Mouse (Mus musculus) gastrocnemius, postnatal 14 days (tissue): ENCODE results near the gene Ccser1. TPM values are rescaled to one million over a fixed set of nuclear protein-coding genes. Genes with fewer than 3 reads are reported as not detected.

ENCODE experiments used
- DNase-seq: peaks from one replicate; pipeline ENCODE4 v3.0.0; 2021; ENCODE audit warnings: mixed read lengths
- intact Hi-C: fragments of 180-260 bp; cut with DNase I; formaldehyde crosslinking; loops from one replicate; pipeline ENCODE4 v1.15.1; 2025; ENCODE audit warnings: low total_unique reads
- total RNA-seq, 2 experiments: library from RNA; stranded (reverse); gene quantifications; 2 replicates each; pipeline ENCODE4 v1.2.3; 2021

Gene Ccser1
- total RNA-seq, 2 experiments from 2014 or later: 2.0 to 4.0 TPM

DNA sequence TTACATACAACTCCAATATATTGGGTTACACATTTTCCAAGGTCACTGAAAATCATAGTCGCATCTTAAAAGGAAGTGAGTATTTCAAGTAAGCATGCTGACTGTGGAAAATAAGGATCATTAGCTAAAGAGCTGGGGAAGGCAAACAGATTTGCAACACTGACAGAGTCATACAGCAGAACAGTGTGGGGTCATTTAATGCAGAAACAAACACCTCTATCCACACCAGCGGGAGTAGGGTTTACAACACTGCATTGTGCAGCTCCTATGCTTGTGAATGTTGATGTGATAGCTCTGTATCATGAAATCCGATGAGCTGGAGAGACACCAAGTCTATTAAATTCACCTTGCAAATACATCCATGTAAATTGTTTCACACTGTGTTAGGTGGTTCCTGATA lies 202.9 kb downstream of the Ccser1 start:
- no peak for DNase-seq
- intact Hi-C loops: no loop called here

DNA sequence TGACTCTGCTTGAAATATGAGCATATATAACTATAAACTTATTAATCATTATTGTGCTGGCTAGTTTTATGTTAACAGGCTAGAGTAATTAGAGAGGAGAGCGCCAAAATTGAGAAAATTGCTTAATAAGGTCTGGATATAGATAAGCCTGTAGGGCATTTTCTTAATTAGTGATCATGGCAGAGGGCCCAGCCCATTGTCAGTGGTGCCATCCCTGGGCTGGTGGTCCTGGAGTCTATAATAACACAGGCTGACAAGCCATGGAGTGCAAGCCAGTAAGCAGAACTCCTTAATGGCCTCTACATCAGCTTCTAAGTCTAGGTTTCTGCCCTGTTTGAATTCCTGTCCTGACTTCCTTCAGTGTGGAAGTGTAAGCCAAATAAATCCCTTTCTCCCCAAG lies 206.9 kb downstream of the Ccser1 start:
- intact Hi-C loops: no loop called here
- DNase-seq: no peak

DNA sequence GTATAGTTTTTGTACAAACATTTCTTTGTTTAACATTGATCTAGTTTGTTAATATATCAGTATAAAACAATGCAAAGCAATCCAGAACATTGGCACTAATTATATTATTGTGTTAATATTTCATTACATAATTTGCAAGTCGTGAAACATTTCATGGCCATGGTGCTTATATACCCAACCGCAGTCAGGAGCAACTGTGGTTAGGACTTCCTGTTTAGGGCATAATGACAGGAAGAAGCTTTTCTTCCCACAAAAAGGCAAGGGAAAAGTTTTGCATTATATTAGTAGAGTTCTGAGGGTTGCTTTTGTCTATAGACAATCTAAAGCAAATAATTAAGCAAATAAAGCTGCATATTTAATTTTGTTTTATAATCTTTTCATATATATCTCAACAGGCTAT lies 247.4 kb downstream of the Ccser1 start:
- intact Hi-C loops: no loop called here
- no peak for DNase-seq

DNA sequence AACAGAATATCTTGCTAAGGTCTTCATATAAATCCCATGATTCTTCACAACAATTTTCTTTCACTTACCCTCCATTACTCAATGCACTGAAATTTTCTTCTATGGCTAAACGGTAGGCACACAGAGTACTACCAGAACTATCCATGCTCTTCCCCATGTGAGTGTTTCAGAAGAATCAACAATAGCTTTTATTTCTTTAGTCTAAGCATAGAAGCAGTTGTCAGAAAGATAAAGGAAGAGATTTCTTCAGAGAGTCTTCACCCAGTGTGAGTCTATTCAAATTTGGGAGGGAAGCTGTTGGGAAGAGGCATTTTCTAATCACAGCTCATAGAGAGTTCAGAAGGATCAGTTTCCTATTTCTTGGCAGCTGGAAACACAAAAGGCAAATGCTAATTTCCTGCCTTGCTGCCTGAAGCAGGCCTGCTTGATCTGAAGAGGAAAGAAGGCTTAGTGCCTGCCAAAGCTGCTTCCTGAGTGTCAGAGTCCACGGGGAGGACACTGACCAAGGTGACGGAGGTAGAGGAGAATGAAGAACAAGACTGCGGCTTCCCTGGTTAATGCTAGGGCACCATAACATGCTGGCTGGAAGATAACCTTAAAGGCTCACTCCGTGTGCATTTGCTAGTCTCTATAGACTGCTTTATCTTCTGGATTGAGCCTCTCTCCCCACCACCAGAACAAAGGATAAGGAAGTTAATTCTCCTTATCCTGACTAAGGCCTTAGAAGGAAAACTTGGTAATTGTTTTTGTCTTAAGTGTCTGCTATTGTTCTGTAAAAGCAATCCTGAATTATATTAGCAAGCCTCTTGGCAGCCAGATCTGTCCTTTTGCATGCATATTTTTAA lies 251.0 kb downstream of the Ccser1 start:
- intact Hi-C loops: no loop called here
- no peak for DNase-seq

DNA sequence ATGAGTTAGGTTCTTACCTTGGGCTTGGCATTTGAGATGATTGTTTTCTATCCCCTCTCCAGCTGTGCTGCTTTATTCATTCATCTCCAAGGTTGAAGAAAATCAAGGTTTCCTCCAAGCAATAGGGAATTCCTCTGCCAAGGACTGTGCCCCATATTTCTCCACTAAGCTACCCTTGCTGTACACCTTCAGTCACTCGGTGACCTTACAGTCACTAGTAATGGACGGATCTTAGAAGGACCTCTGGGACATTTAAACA lies 251.5 kb downstream of the Ccser1 start:
- no peak for DNase-seq
- intact Hi-C loops: no loop called here

DNA sequence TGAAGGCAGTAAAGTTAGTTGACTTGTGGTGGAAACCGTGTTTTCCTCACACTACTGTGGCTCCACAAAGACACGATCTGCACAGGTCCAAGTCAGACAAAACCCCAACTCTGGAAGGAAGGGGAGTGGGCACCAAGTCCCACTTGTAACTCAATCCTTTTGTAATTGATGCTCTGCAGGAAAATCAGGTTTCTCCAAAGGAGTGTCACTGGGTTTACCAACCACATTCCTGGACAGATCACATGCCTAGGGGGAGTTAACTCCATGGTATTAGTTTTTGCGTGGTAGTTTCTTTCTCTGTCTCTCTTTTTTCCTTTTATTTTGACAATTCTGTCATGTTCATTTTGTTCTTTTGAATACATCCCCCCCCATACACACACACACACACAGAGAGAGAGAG lies 252.0 kb downstream of the Ccser1 start:
- DNase-seq: no peak
- intact Hi-C loops: no loop called here

DNA sequence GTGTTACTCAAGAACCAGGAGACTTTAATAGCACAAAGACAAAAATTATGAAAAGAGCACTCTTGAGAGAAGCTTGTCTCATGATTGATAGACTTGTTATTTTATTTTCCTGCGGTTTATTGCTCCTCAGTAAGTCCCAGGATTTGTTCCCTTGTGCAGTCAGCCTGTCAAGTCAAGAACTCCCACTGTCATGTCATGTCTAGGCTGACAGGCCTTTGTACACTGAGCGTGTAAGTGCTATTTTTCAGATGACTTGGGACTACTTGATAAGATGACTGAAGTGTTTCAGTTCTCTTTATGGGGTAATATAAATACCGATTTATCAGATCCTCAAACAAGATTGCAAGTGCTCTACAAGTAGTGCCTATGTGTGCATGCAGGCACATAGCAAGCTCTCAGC lies 252.6 kb downstream of the Ccser1 start:
- no peak for DNase-seq

DNA sequence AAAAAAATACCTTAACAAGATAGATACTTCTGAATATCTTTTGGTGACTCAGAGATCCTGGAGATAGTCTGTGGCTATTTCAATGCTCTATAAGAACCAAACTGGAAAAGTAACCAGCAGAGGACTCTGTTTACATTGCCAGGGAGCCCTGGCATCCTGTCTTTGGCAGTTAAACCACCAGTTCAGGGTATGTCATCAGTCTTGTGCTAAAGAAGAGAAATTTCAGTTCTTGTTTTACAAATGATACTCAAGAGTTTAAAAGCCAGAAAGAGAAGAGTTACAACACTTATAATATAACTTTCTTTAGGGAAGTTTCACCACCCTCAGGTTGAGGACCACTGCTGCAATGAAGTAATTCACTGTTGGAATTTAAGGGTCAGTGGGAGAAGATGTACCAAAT lies 258.0 kb downstream of the Ccser1 start:
- no peak for DNase-seq
- intact Hi-C loops: no loop called here

More for the DNA sequence above, 252.6 kb downstream of the Ccser1 start:
- intact Hi-C loops: no loop called here

DNA sequence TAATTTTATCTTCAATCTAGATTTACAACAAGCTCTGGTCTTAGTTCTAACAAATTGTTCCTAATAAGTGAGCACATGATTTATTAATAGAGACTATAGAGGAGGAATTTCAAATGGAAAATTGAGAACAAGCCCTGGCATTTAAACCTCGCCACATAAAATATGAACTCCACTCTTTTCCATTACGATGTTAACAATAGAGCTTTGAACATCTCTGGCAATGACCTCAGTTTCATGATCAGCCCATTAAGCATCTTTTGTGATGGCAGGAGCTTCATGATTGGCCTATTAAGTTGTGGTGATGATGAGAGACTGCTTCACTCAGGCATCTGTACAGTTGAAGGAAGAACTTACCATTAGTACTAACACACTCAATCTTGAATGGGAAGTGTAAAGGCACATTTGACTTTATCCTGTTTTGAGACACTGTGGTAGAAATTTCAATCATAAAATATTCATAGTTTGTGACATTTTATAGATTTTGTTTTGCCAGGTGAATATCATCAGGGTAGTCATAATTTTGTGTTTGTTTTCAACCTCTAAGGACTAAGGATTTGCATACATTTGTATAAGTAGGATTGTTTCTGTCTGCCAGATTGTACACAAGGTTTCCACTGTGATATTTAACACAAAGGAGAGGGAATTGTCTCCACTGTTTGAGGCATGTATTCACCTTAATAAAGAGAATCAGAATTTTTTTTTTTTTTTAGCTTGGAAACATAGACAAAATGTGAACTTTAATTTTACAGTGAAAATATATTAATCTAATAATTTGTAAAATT lies 291.4 kb downstream of the Ccser1 start:
- intact Hi-C loops: no loop called here
- DNase-seq: no peak

DNA sequence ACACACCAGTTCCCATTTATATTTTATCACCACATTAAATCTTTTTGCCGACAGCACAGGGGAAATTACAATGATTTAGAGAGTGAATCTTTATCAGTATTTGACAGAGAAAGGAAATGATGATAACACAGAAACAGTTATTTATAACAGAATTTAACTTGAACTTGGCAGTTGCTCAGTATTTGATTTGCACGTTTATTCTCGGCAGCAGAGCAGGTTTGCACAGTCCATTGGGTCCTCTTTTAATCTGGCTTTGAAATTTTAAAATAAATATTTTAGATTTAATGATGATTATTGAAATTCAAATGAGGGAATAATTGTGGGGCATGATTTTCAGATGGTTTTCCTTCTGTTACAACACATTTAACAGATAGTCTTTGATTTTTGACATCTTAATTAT lies 305.2 kb downstream of the Ccser1 start:
- DNase-seq: no peak
- intact Hi-C loops: no loop called here

DNA sequence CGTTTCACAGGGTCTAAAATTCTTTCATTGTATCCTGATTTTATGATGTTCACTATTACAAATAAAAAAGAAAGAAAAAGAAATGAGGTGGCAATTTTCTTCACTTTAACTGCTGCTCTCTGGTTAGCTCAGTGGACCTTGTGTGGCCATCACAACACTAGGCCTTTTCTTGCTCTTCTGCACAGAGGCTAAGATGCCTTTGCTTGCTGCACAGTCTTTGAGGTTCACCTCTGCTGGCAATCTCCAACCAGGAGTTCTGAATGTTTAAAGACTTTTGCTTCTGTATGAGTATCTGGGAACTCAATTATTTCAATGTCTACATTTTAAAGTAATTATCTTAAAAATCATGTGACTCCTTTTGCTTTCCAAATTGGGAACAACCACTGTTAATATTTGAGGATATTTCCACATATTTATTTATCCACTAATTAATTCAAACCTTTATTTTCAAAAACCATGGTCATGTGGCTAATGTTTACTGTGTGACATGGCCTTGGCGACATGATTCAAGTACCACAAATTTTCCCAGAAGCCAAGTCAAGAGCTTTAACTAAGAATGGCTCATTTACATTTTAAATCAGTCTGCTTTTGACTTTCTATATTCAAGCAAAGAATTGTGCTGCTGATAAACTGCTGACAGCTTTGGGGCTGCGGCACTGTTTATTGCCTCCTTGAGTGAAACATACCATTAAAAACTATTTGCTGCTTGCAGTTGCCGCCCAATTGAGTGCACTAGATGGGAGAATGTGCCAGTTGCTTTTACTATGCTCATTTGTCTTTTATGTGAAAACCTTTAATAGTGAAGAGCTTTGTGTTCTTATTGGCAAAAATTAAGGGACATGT lies 312.1 kb downstream of the Ccser1 start:
- no peak for DNase-seq
- intact Hi-C loops: no loop called here

DNA sequence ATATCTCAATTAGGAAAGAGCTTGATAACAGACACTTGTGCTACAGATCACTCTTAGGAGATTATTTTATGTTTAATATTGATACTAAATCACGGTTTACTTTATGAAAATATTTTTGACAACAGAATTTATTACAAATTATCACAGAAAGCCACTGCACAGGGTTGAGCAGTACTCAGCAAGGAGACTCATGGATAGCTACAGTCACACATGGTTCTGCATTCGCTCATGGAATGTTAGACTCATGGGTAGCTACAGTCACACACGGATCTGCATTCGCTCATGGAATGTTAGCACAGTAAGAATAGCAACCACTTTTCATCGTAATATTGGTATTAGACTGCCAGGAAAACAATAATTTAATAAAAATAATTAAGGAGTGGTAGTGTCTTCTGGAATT lies 313.3 kb downstream of the Ccser1 start:
- intact Hi-C loops: no loop called here
- DNase-seq: no peak

DNA sequence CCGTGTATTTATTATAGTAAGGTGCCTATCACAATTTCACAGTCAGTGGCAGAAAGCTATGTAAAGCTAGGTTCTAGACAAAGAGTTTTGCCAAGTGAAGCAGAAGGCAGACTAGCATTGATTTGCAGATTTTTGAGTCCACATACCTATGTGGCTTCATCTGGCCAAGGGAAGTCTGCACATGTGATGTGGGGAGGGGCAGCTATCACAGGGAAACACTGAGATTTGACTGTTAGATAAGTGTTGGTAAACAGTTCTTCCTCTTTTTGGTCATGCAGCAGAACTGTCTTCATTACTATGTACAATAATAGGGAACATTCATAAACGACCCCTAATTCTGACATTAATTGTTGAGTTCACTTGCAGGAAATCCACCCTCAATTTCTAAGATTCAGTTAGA lies 335.2 kb downstream of the Ccser1 start:
- intact Hi-C loops: no loop called here
- DNase-seq: no peak

DNA sequence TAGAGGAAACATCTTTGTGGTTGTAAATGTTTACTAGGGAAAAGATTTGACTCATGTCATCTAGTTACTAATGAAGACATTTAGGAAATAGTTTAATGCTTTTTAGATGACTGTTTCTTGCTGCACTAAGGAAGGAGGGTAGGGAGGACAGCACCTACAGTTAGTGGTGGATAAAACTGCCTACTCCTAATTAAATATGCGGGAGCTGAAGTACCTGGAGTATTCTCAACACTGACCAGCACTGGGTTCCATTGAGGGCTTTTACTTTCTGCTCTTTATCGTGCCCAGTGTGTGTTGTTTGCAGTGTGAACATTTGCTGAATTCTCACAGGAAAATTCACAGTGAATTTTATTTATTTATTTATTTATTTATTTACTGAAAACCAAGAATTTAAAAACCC lies 341.5 kb downstream of the Ccser1 start:
- intact Hi-C loops: no loop called here
- no peak for DNase-seq

DNA sequence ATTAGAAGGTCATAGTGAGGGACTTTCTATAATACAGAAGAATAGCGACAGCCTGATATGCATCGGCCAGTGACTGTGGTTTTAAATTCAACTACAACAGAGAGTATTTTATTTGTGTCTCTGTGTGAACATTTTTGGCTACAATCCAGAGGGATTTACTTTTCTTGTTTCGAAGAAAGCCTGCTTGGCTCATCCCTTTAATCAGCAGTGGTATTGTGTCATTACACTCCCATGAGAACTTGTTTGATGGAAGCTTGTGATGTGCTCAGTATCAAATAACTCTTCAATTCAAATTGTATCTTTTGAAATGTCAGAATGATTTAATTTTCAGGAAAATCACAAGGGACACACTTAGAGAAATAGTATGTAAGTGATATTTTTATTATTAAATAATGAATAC lies 342.0 kb downstream of the Ccser1 start:
- intact Hi-C loops: no loop called here
- DNase-seq: no peak

DNA sequence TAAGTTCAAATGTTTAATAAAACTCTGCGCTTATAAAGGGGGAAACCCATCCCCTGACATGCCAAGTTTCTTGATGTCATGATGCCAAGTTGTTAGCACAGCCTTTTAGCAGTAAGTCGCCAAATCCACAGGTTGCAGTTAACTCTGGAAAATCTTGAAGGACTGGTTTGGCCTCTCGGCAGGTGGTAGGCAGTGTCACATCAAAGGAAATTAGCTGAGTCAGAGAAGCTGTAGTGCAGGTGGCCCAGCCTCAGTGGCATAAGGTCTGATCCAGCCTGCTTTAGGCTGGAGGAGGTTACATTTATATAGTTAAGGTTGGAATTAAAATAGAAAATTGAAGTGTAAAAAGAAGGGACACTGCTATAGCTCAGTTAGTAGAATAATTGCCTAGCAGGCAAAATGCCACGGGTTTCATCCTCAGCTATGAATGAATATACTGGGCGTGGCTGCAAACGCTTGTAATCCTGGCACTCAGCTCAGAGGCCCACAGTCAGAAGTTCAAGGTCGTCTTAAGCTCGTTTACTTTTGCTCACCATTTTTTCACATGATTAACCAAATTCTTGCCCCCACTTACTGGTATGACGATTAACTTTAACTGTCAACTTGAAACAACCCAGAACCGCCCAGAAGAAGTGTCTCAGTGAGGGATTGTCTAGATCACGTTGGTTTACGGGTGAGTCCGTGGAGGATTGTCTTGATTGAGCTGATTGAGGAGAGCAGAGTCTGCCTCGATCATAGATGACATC lies 343.8 kb downstream of the Ccser1 start:
- intact Hi-C loops: no loop called here

DNA sequence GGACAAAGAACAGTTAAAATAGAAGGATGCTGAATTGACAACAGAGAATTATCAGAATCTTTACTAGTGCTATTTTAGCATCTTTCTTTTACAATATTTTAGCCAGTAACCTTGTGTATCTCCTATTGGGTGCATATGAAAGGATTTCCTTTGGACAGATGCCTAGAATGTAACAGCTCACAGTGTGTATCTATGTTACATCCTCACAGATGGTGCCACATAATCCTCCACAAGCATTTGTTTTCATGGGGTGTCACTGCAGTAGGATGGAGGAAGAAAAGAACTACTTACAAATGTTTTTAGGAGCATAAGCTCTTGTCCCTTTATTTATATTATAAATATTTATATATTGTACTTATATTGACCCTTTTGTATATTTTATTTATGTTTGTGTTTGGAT lies 360.6 kb downstream of the Ccser1 start:
- DNase-seq: no peak
- intact Hi-C loops: no loop called here

More for the DNA sequence above, 343.8 kb downstream of the Ccser1 start:
- no peak for DNase-seq

DNA sequence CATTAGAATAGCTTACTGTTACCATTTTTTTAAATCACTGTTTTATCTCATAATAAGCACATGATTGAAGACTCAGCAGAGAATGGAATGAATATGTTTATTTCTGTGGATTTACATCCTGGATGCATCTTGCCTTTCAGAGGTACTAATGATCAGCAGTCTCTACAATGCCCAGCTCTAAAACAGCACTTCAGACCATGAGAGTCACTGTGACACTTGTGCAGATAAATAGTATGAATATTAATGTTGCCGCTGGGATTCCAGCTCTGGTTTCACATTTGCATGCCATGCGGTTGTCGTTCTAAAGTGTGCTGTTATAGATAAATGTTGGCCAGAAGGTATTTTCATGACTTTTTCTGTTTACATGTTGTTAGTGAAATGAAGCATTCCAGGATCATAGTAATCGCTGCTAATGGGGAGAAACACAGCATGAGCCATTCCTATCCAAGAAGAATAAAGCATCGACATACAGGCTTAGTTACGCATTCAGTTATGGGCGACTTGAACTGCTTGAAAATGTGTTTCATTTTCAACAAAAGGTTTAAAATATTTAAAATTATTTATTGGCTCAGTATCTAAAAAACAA lies 363.4 kb downstream of the Ccser1 start:
- DNase-seq: no peak
- intact Hi-C loops: no loop called here

DNA sequence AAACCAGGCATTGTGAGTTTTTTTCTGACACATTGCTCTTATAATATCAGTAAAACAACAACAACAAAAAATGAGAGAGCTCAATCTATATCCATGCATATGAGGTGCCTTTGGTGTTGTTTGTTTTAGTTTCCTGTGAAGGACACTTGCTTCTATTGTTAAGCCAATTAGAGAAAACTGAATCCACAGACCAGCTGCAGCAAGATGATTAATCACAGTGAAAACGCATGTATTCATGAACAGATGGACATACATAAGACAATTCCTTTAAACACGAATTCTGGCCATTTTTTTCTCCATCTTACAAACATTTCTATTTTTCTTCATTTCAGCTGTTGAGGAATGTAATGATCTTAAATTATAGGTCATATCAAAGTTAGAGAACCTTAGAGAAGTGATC lies 387.4 kb downstream of the Ccser1 start:
- intact Hi-C loops: no loop called here
- no peak for DNase-seq
